Mouse (Mus musculus) bone marrow, adult 2 months (tissue): ENCODE measurements at regions not wholly inside any gene's neighbourhood (a gene's known extent, or its start where the extent isn't known, plus 50 kb on each side); places are given as distances from the start of the nearest gene placed in this dataset.

Experiments
- CTCF ChIP-seq: fragments of 200-500 bp; IDR thresholded peaks from 2 replicates; pipeline ENCODE4 v1.5.1; 2011; ENCODE audit warnings: low read length, control low read depth; ENCODE audit not compliant: control insufficient read depth, insufficient read depth
- POLR2A ChIP-seq: fragments of 200-500 bp; IDR thresholded peaks from 2 replicates; pipeline ENCODE4 v1.6.1; 2011; ENCODE audit warnings: low read depth, mild to moderate bottlenecking, control low read depth, low read length, borderline replicate concordance; ENCODE audit not compliant: control insufficient read depth

GRCm38 (mm10) chr6:117670792-117671525 is 170.0 kb upstream of the Zfp637 start:
- TF ChIP-seq CTCF (no peak), POLR2A (no peak)
